Mouse (Mus musculus): ENCODE measurements around the gene Hao1.

- TF ChIP-seq ETS1 (IDR thresholded peaks at IDR 0.05; ENCODE audit: low read depth, low read length) (no peak), MEF2A (IDR thresholded peaks at IDR 0.05; ENCODE audit: extremely low read depth, insufficient replicate concordance, low read depth, low read length, poor library complexity, severe bottlenecking) (no peak), POLR2A (IDR thresholded peaks at IDR 0.05; ENCODE audit: control insufficient read depth in 1 of 2, insufficient read depth in 1 of 2, low read depth in 1 of 2, low read length in 2 of 2, poor library complexity in 1 of 2) (no peak), ZMIZ1 (IDR thresholded peaks at IDR 0.05; ENCODE audit: low read depth, low read length) (no peak), EP300 (IDR thresholded peaks at IDR 0.05; ENCODE audit: low read depth in 1 of 2, low read length in 2 of 2) (no peak)
Observed at GRCm38 (mm10) chr2:134543501-134543900, 10.7 kb downstream of the Hao1 start.
